In genomic region chr17:61248411-61248810, GRCm38 (mm10) we compare ENCODE assay signal across 27 mouse cellular contexts.
"Had no signal": no experiment of that assay in that cellular context is flagged by ENCODE, and none has a peak within 500 bp of the region (broad histone marks: within the 10 kb centered on the region; RNA-seq: fewer than 3 reads in every experiment).

No protein-coding gene starts in this region.

- H3K4me1 ChIP-seq: heart, embryonic 10.5 days; heart, embryonic 12.5 days; hindbrain, embryonic 10.5 days; hindbrain, embryonic 12.5 days; intestine, embryonic 15.5 days; limb, embryonic 12.5 days; liver, embryonic 13.5 days had no signal

- H3K36me3 ChIP-seq: heart, embryonic 10.5 days; heart, embryonic 12.5 days; hindbrain, embryonic 10.5 days; hindbrain, embryonic 12.5 days; intestine, embryonic 15.5 days; limb, embryonic 10.5 days; limb, embryonic 12.5 days; liver, embryonic 13.5 days had no signal

- H3K4me2 ChIP-seq: heart, embryonic 12.5 days; hindbrain, embryonic 12.5 days; hindbrain, embryonic 14.5 days; intestine, embryonic 15.5 days; limb, embryonic 12.5 days; liver, embryonic 11.5 days; liver, embryonic 13.5 days had no signal

- ATAC-seq: hindbrain, embryonic 16.5 days; inflammation-experienced regulatory T-cells, adult 6 months; intestine, embryonic 15.5 days; intestine, postnatal 0 days had no signal

- H3K27me3 ChIP-seq: heart, embryonic 12.5 days; hindbrain, embryonic 12.5 days; intestine, embryonic 15.5 days; limb, embryonic 12.5 days; liver, embryonic 13.5 days had no signal

- H3K27ac ChIP-seq: gastrocnemius, adult 2 months; heart, embryonic 10.5 days; hindbrain, embryonic 10.5 days; hindbrain, embryonic 12.5 days; hindbrain, embryonic 14.5 days; intestine, embryonic 15.5 days; layer of hippocampus, adult 2 months; left cerebral cortex, adult 2 months; limb, embryonic 10.5 days; limb, embryonic 12.5 days; liver, embryonic 13.5 days had no signal

- H3K9ac ChIP-seq: heart, embryonic 12.5 days; hindbrain, embryonic 12.5 days; hindbrain, embryonic 14.5 days; intestine, embryonic 15.5 days; limb, embryonic 12.5 days; liver, embryonic 13.5 days had no signal

- H3K4me3 ChIP-seq: gastrocnemius, adult 2 months; heart, embryonic 10.5 days; heart, embryonic 12.5 days; hindbrain, embryonic 10.5 days; hindbrain, embryonic 12.5 days; intestine, embryonic 15.5 days; layer of hippocampus, adult 2 months; left cerebral cortex, adult 2 months; limb, embryonic 10.5 days; limb, embryonic 12.5 days; liver, embryonic 13.5 days had no signal

- H3K9me3 ChIP-seq: heart, embryonic 10.5 days; heart, embryonic 12.5 days; hindbrain, embryonic 10.5 days; hindbrain, embryonic 12.5 days; intestine, embryonic 15.5 days; limb, embryonic 10.5 days; limb, embryonic 12.5 days; liver, embryonic 13.5 days had no signal

- DNase-seq: gastrocnemius, adult 2 months; gastrocnemius, postnatal 10 days; gastrocnemius, postnatal 25 days; heart, adult 18-20 months; heart, postnatal 10 days; heart, postnatal 4 days; kidney, adult 18-20 months; kidney, adult 8-10 months; kidney, postnatal 10 days; kidney, postnatal 25 days; kidney, postnatal 4 days; liver; liver, embryonic 13.5 days had no signal
